Mouse (Mus musculus) spleen, adult 2 months (tissue): ENCODE results near the gene Tescl. TPM values are rescaled to one million over a fixed set of nuclear protein-coding genes. Genes with fewer than 3 reads are reported as not detected.

Source experiments
- DNase-seq, 2 experiments: peaks; one replicate each; pipeline versions ENCODE4 v3.0.0 to v3.0.0-alpha.2; 2012 to 2021; ENCODE audit warnings: low spot score in 2 of 2, low read depth in 1 of 2
- H3K27ac ChIP-seq: fragments of 200-500 bp; 2 replicates; pipeline ENCODE4 v1.5.1; 2012; ENCODE audit warnings: low read length, inconsistent platforms; ENCODE audit not compliant: insufficient read depth
- H3K27me3 ChIP-seq: fragments of 200-500 bp; 2 replicates; pipeline ENCODE4 v1.6.1; 2012; ENCODE audit warnings: mild to moderate bottlenecking, moderate library complexity, low read length, inconsistent platforms; ENCODE audit not compliant: control insufficient read depth, insufficient read depth
- H3K36me3 ChIP-seq: fragments of 200-500 bp; 2 replicates; pipeline ENCODE4 v1.6.1; 2012; ENCODE audit warnings: mild to moderate bottlenecking, low read length, inconsistent platforms; ENCODE audit not compliant: control insufficient read depth, insufficient read depth
- H3K4me1 ChIP-seq: fragments of 200-500 bp; 2 replicates; pipeline ENCODE4 v1.6.1; 2011; ENCODE audit warnings: inconsistent platforms; ENCODE audit not compliant: control insufficient read depth, insufficient read depth, insufficient read length
- H3K4me3 ChIP-seq: fragments of 200-500 bp; 2 replicates; pipeline ENCODE4 v1.5.1; 2011; ENCODE audit warnings: mild to moderate bottlenecking, inconsistent platforms; ENCODE audit not compliant: insufficient read depth, insufficient read length; ENCODE audit errors: extremely low read depth
- CTCF ChIP-seq: fragments of 200-500 bp; IDR thresholded peaks from 2 replicates; pipeline ENCODE4 v1.5.1; 2011; ENCODE audit warnings: mild to moderate bottlenecking, inconsistent platforms; ENCODE audit not compliant: insufficient read depth, insufficient read length, insufficient replicate concordance; ENCODE audit errors: extremely low read depth
- POLR2A ChIP-seq: fragments of 200-500 bp; IDR thresholded peaks from 2 replicates; pipeline ENCODE4 v1.6.1; 2011; ENCODE audit warnings: low read depth, low read length, inconsistent platforms
- WGBS: fragments of 180-500 bp; shearing (Covaris S2); methylation state at CpG from one replicate; pipeline ENCODE4 v1.1.7; 2018; 5-methylcytosine and 5-hydroxymethylcytosine counted together
- polyA plus RNA-seq: library from polyadenylated mRNA; depleted of rRNA; stranded (reverse); fragments of >200 nt; gene quantifications from 2 replicates; pipeline ENCODE4 v1.2.3, GENCODE M21; 2012

Gene Tescl
- polyA plus RNA-seq, 1 experiment: 0.26 TPM

GRCm38 (mm10) chr7:24369731-24370541, 36.2 kb upstream of the Tescl start, which contains the start of gene Kcnn4:
Gene Kcnn4, plus strand, starts transcription at chr7:24370263.
- no peaks in the 10 kb centered on the region for H3K27me3 ChIP-seq
- peak within 1 kb of the TSS; percentile 59 for H3K4me3 ChIP-seq
- no peak for TF ChIP-seq CTCF
- TF ChIP-seq POLR2A: peak; percentile 43
- peak within 1 kb of the TSS; percentile 93 for H3K27ac ChIP-seq
- H3K36me3 ChIP-seq: no peaks in the 10 kb centered on the region
- 4% methylated on average over 23 of the region's 23 CpGs for WGBS
- DNase-seq: peak; percentile 46 to 68
- peaks cover 30% of the 10 kb centered on the region; the same call in 1 of the 2 replicates for H3K4me1 ChIP-seq

- Histone ChIP-seq H3K27me3 (no peaks in the 10 kb centered on the region), H3K4me1 (peaks cover 27% of the 10 kb centered on the region; the same call in 1 of the 2 replicates), H3K36me3 (no peaks in the 10 kb centered on the region), H3K27ac (peak overlapping the region; percentile 93), H3K4me3 (no peak overlapping the region)
- 72% methylated on average over 7 of the region's 7 CpGs for WGBS
- no peak for TF ChIP-seq CTCF
- no peak for TF ChIP-seq POLR2A
- DNase-seq: no peak
Measured at GRCm38 (mm10) chr7:24368946-24369345, 35.2 kb upstream of the Tescl start.

DNA sequence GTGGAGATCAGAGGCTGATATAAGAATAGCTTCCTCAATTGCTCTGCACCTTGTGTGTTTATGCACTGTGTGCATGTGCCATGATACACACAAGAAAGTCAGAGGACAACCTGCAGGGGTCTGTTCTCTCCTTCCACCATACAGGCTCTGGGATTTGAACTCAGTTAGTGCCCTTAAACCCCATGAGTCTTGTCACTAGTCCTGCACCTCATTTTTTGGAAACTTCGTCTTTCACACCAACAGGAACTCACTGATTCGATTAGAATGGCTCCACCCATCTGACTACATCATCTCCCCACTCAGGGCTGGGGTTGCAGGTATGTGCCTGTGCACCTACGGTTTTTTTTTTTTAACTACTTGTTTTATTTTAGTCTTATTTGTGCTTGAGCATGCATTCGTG, 34.5 kb upstream of the Tescl start:
- 32% methylated on average over 4 of the region's 4 CpGs for WGBS
- DNase-seq: no peak
- Histone ChIP-seq H3K4me3 (no peak overlapping the region), H3K27ac (no peak overlapping the region), H3K4me1 (peaks cover 21% of the 10 kb centered on the region; the same call in 1 of the 2 replicates), H3K36me3 (no peaks in the 10 kb centered on the region), H3K27me3 (no peaks in the 10 kb centered on the region)
- no peak for TF ChIP-seq CTCF

DNA sequence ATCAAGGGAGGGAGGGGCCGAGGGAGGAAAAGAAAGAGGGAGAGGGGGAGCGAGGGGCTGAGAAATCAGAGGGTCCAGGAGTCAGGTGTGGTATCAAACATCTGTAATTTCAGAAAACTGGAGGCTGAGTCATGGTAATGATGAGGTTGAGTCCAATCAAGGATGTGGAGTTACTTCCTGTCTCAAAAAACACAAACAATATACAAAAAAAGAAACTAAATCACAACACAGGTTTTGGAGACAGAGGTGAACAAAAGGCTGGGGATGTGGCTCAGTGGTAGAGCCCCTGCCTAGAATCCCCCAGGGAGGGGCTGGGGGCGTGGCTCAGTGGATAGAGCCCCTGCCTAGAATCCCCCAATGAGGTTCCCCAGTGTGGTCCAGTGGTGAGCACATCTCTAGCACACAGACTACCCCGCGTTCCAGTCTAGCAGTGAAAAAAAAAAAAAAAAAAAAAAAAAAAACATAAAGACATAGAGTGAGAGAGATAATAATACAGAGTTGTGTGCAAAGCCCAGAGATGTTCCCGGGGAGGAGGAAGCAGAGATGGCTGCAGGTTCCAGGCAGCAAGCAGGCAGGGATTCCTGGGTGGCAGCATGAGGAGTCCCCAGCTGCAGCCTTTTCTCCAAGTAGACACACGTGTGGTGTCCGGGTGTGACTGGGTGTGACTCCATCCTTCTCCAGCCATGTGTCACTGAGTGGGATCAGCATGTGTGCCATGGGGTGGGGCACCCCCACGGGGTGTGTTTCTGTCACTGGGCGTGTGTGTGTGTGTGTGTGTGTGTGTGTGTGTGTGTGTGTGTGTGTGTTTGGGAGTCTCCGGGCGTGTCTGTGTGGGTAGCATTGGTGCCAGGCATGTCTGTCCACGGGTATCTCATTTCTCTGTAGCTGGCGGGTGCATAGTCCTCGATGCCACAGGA, 33.2 kb upstream of the Tescl start:
- Histone ChIP-seq H3K27ac (no peak overlapping the region), H3K27me3 (no peaks in the 10 kb centered on the region), H3K4me1 (peaks cover 14% of the 10 kb centered on the region; the same call in 1 of the 2 replicates), H3K36me3 (no peaks in the 10 kb centered on the region), H3K4me3 (no peak overlapping the region)
- DNase-seq: no peak
- 74% methylated on average over 15 of the region's 15 CpGs for WGBS
- TF ChIP-seq POLR2A (no peak), CTCF (no peak)

DNA sequence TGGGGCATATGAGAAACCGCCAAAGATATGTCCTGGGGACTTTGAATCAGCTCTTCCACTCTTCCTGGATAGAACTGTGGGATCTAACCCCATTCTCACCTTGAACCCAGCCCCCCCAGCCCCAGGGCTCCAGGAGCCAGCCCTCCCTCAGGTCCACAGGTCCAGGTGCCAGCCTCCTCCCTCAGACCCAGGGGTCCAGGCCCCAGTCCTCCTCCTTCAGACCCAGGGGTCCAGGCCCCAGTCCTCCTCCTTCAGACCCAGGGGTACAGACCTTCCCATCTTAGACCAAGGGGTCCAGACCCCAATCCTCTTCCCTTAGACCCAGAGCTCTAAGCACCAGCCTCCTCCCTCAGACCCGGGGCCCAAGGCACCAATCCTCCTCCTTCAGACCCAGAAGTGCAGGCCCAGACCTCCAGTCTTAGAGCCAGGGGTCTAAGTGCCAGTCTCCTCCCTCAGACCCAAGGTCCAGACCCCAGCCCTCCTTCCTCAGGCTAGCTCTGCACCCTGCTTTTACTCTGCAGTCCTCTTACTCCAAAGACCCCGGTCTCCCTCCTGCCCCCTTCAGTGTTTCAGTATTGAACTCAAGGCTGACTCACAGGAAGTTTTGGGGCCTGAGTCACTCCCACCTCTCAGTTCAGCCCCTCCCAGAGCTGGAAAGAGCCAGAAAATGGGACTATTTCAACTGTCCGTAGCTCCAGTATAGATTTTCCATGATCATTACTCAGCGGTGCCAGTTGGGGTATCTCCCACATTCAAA, 31.7 kb upstream of the Tescl start:
- DNase-seq: no peak
- peaks cover 14% of the 10 kb centered on the region; the same call in 1 of the 2 replicates for H3K4me1 ChIP-seq
- 71% methylated on average over 5 of the region's 5 CpGs for WGBS
- no peak for TF ChIP-seq POLR2A
- TF ChIP-seq CTCF: no peak
- no peak overlapping the region; the same call in 1 of the 2 replicates for H3K27ac ChIP-seq
- no peak overlapping the region for H3K4me3 ChIP-seq
- H3K27me3 ChIP-seq: no peaks in the 10 kb centered on the region
- no peaks in the 10 kb centered on the region for H3K36me3 ChIP-seq

DNA sequence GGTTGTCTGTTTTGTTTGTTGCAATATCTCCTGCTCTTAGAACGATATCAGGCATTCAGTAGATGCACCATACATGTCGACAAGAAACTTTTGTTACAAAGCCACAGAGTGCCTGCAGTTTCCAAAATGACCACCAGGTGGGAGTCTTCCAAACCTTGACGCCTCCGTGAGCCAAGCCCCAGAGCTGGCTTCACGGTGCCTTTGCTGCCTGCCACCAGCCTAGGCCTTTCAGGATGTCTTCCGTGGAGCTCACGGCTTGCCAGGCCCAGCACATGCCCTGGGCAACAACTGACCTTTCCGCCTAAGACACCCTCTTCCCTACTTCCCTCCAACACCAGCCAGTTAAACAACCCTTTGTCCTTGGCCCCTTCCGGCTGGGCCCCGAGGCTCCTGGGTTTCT, 31.1 kb upstream of the Tescl start:
- peak; percentile 77 to 81 for DNase-seq
- Histone ChIP-seq H3K36me3 (no peaks in the 10 kb centered on the region), H3K27ac (no peak overlapping the region), H3K4me1 (peaks cover 8% of the 10 kb centered on the region; the same call in 1 of the 2 replicates), H3K27me3 (no peaks in the 10 kb centered on the region), H3K4me3 (no peak overlapping the region)
- 21% methylated on average over 10 of the region's 10 CpGs for WGBS
- TF ChIP-seq CTCF (peak; percentile 89), POLR2A (no peak)
